Mouse (Mus musculus) adrenal gland, adult (tissue): ENCODE results near the gene Scnn1b.
A peak's percentile ranks its signal among the peaks of the same experiment; 100 is the strongest.

Experiments used
- DNase-seq, 2 experiments: peaks; one replicate each; pipeline ENCODE4 v3.0.0; 2022 to 2023; ENCODE audit warnings: low spot score in 1 of 2; ENCODE audit not compliant: inconsistent age in 2 of 2

Gene Scnn1b

GRCm38 (mm10) chr7:121864858-121865585 lies at the start of gene Scnn1b:
Gene Scnn1b, plus strand, starts transcription at chr7:121865038.
- no peak for DNase-seq

- peak in 1 of 2 experiments; percentile 36 for DNase-seq
These were observed 43.2 kb upstream of the Scnn1b start for GRCm38 (mm10) chr7:121821632-121822031.

DNA sequence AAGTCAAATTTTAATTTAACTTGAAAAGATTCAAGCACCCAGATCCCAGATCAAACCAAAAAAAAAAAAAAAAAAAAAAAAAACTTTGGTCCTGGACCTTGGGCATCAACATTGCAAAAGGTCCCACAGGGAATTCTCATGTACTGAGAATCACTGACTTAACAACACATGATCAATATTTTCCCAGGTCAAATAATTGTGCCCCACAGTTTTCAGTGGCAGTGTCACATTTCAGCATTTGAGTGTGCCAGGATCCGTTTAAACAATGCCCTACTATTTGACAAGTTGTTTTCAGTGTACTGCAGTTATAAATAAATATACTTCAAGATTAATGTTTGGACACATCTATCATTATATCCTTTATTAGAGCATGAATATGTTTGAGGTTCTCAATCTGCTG lies 36.4 kb upstream of the Scnn1b start:
- DNase-seq, result no peak

DNA sequence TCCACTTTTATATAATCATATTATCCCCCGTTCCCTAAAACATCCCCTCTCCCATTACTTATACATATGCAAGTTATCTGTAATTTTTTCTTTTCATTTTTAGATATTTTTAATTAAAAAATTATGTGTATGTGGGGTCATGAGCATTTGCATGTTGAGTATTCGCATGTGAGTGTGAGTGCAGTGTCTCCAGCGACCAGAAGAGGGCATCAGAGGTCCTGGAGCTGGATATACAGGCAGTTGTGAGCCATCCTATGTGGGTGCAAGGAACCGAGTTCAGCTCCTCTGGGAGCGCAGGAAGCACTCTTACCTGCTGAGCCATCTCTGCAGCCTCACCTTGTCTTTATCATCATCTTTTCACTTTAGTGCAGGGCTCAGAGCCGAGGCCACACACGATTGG lies 29.4 kb upstream of the Scnn1b start:
- DNase-seq, result no peak

GRCm38 (mm10) chr7:121836827-121837226 lies 28.0 kb upstream of the Scnn1b start:
- DNase-seq, result no peak

- DNase-seq, result no peak
These were observed 24.0 kb upstream of the Scnn1b start for GRCm38 (mm10) chr7:121840810-121841209.

DNA sequence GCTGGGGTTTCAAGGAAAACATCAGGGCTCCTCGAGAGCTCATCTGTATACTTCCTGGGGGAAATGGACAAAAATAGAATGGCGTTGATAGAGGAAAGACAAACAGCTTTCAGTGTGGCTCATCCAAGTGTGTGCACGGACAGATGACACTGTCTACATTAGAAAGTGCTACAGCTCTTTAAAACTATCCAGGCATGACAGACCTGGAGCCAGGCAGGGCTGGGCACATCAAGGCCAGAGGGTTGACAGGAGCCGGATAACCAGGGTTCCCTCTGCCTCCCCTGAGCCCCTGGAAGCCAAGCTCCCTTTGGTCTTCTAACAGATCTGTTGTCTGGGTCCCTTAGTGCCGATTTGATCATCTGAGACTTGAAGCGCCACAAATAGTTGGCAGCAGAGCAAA lies 22.6 kb upstream of the Scnn1b start:
- no peak for DNase-seq

- no peak for DNase-seq
These were observed 18.9 kb upstream of the Scnn1b start for GRCm38 (mm10) chr7:121845964-121846363.

GRCm38 (mm10) chr7:121848537-121849168 lies 16.2 kb upstream of the Scnn1b start:
- DNase-seq, result no peak

DNA sequence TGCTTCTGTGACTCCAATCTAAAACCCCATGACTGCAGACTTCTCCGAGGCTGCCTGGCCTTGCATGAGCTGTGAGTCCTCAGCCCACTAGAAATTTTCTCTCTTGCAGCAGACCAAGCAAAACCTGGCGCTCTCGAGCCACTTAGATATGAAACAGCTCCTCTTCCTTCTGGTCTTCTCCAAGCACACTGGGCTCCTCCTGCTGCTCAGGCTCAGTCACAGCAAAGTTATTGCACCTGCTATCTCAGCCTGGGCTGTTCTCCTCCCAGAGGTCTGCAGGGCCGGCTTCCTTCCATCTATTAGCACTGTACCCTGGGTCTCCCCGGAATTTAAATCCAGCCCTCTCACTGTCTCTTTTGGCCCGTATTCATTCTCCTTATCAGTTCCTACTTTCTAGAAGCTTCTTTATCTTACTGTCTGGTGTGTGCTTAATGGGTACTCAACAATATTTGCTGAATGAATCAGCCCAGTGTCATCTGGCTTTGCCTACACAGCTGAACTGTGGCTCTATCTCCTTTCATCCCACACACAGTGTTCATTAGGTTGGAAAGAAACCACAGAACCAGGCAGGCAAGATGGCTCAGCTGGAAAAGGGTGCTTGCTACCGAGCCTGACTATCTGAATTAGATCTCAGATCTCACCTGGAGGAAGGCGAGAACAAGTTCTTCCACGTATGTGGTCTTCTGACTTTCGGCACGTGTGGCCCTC lies 7.5 kb upstream of the Scnn1b start:
- peak in 1 of 2 experiments; percentile 28 for DNase-seq

DNA sequence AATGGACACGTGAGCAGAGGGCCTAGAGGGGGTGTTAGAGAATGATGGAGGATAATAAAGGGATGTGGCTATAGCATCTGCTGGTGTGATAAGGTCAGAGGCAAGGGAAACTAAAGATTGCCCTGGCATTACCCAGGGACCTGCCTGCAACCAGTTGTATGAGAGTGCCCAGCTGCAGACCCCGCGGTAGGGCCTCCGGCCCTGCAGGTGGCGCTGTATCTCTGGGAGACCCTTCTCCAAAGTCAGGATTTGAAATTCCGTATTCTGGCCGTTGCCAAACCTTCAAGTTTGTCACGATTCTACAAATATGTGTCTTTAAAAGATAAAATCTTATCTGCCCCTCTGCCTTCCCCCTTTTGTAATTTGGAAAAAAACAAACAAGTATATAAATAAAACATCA lies 5.9 kb upstream of the Scnn1b start:
- no peak for DNase-seq

DNA sequence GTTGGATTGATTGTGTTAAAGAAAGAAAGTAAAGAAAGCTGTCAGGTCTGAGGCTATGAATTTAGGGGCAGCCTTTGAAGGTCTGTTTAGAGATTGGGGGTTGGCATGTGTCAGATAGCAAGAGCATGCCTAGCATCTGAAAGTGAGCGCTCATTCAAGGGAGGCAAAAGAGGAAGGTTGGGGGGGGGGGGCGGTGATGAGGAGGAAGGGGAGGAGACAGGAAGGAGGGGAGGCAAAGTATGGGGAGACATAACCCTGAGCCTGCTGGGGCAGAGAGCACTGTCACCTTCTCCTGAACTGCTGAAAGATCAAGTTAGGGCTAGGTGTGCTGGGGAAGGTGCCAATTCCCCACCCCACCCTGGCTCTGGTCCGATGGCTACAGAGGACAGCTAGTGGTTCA lies 6.8 kb downstream of the Scnn1b start:
- no peak for DNase-seq

GRCm38 (mm10) chr7:121873998-121874397 lies 9.2 kb downstream of the Scnn1b start:
- DNase-seq, result no peak

DNA sequence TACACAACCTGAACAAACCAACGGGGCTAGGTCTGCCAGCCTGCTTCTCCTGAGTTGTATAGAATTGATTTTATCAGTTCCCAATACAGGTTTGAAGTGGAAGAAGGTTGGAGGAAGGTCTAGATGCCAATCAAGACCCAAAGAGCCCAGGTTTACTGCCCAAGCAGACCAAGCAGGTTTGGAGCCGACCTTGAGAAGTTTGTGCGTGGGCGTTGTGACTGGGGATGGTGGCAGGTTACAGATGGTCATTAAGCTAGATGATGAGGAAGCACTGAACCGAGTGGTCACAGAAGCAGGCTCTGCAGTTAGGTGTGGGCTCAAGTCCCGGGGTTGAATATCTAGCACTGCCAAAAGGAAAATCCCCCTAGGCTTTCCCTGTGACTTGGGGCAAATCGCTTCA lies 9.9 kb downstream of the Scnn1b start:
- no peak for DNase-seq

- no peak for DNase-seq
These were observed 15.4 kb downstream of the Scnn1b start for GRCm38 (mm10) chr7:121880246-121880645.

DNA sequence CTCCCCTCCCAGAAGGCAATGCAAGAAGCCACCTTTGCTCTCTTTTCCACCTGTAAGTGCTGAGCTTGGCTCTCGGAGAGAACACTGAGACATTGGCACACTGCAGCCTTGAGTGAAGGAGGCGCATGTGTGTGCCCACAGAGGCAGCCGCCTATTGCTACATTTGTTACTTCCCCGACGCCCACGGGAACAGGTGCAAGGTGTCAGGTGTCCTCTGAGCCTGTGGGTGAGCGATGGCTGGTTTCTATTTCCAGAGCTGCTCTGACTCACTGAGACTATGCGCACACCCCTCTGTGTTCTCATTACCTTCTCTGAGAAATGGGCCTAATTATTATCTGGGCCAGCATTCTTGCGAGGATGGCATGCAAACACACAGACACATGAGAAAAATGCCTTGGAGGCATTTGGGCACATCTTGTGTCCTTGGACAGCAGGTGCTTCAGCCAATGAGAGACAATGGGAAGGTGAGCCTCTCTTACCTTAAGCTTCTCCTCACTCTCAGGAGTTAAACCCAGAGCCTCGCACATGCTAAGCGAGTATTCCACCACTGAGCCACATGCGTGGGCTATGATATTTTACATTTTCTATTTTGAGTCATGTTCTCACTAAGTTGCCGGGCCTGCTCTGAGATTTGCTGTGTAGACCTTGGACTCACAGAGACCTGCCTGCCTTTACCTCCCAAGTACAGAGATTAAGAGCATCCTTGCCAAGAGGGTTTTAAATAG lies 26.0 kb downstream of the Scnn1b start:
- no peak for DNase-seq

GRCm38 (mm10) chr7:121896689-121897088 lies 31.9 kb downstream of the Scnn1b start:
- DNase-seq, result no peak

- peak in 1 of 2 experiments; percentile 54 for DNase-seq
These were observed 34.5 kb downstream of the Scnn1b start for GRCm38 (mm10) chr7:121899311-121899710.

- DNase-seq, result no peak
These were observed 35.1 kb downstream of the Scnn1b start for GRCm38 (mm10) chr7:121899940-121900339.

DNA sequence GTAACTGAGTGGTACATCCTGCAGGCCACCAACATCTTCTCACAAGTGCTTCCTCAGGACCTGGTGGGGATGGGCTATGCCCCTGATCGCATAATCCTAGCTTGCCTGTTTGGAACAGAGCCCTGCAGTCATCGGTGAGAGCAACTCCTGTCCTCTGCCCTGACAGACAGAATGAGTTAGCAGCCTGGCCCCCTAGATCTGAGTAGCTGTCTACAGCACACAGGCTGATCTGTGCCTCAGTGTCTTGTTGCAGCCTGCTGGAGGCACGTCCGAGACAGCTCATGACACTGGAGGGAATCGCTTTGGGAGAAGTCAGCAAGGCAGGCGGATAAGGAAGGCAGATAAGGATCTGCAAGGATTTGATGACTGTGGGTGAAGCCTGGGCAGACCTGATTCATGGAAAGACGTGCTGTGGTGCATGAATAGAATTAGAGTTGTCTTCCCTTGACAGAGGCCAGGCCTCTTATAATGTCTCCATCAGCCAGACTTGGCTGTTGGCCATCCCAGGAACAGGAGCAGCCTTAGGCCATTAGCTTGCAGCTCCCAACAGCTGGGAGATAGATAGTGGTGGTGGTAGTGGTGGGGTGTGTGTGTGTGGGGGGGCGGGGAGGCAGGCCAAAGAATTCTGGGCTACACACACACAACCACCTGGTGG lies 38.0 kb downstream of the Scnn1b start:
- peak; percentile 11 to 35 for DNase-seq

DNA sequence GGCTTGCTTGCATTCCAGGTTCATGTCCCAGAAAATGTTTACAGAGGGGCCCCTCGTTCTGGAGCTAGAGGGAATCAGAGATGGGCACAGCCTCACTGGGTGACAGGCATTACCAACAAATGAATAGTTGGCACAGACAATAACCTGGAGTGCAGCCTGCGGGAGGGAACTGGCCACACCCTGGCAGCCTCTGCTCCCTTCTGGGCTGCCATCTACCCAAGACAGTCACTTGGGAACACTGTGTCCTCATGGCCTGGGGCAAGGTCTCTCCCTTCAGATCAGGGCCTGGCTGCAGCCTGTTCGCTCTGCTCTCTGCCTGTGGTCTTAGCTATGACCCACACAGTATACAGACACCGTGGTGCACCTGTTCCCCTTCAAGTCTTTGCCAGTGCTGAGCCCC lies 42.0 kb downstream of the Scnn1b start:
- DNase-seq, result peak; percentile 7 to 28
